Mouse (Mus musculus) liver, embryonic 15.5 days (tissue): ENCODE data around the gene She. TPM values are rescaled to one million over a fixed set of nuclear protein-coding genes. Genes with fewer than 3 reads are reported as not detected.
A peak's percentile ranks its signal among the peaks of the same experiment; 100 is the strongest.

Experiments used
- ATAC-seq: fragments of 200-750 bp; cut with Nextera tagmentation; 2 replicates; pipeline ENCODE4 v1.8.0; 2017; ENCODE audit warnings: moderate number of reproducible peaks, mild to moderate bottlenecking, moderate library complexity; ENCODE audit not compliant: insufficient read depth
- H3K27ac ChIP-seq: fragments of 300-500 bp; sonication (generic); replicated peaks from 2 replicates; pipeline ENCODE4 v1.5.1; 2015; ENCODE audit warnings: mild to moderate bottlenecking, inconsistent platforms
- H3K27me3 ChIP-seq: fragments of 300-500 bp; sonication (generic); 2 replicates; pipeline ENCODE4 v1.6.1; 2015; ENCODE audit warnings: mild to moderate bottlenecking, inconsistent platforms
- H3K36me3 ChIP-seq: fragments of 300-500 bp; sonication (generic); replicated peaks from 2 replicates; pipeline ENCODE4 v1.6.1; 2015; ENCODE audit warnings: moderate library complexity, mild to moderate bottlenecking, inconsistent platforms
- H3K4me1 ChIP-seq: fragments of 300-500 bp; sonication (generic); replicated peaks from 2 replicates; pipeline ENCODE4 v1.6.1; 2015; ENCODE audit warnings: inconsistent platforms
- H3K4me2 ChIP-seq: fragments of 300-500 bp; sonication (generic); 2 replicates; pipeline ENCODE4 v1.6.1; 2015; ENCODE audit warnings: moderate library complexity, mild to moderate bottlenecking, inconsistent platforms
- H3K4me3 ChIP-seq: fragments of 300-500 bp; sonication (generic); replicated peaks from 2 replicates; pipeline ENCODE4 v1.5.1; 2015; ENCODE audit warnings: mild to moderate bottlenecking, inconsistent platforms
- H3K9ac ChIP-seq: fragments of 300-500 bp; sonication (generic); 2 replicates; pipeline ENCODE4 v1.6.1; 2015; ENCODE audit warnings: moderate library complexity, mild to moderate bottlenecking, inconsistent platforms
- H3K9me3 ChIP-seq: fragments of 300-500 bp; sonication (generic); replicated peaks from 2 replicates; pipeline ENCODE4 v1.6.1; 2016; ENCODE audit warnings: inconsistent platforms
- WGBS: fragments of 180-500 bp; shearing (Covaris S2); methylation state at CpG from one replicate; pipeline ENCODE4 v1.1.7; 2015; ENCODE audit warnings: mixed read lengths; ENCODE audit not compliant: insufficient replicate concordance; 5-methylcytosine and 5-hydroxymethylcytosine counted together
- polyA plus RNA-seq: library from polyadenylated mRNA; unstranded; fragments of >200 nt; fragmentation: Nextera tagmentation; extraction: Ambion mirVana; gene quantifications from 2 replicates; pipeline ENCODE4 v1.2.1, GENCODE M21; 2015

She gene
- polyA plus RNA-seq, 1 experiment from 2014 or later = 0.93 TPM

DNA sequence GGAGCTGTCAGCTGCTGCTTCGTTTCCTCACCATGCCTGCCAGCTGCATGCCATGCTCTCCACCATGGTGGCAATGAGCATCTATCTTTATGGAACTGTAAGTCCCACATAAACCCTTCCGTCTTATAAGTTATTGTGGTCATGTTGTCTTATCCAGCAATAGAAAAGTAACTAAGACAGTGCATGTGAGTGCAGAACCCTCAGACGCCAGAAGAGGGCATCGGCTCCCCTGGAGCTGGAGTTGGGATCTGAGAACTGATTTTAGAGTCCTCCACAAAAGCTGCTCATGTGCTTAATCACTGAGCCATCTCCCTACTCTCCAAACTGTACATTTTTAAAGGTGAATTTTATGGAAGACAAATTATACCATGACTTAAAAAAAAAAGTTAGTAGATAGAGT, 14.1 kb upstream of the She start:
- Histone ChIP-seq H3K36me3 (no peaks in the 10 kb centered on the region), H3K4me1 (peaks cover 24% of the 10 kb centered on the region), H3K27ac (no peak overlapping the region), H3K9ac (no peak overlapping the region), H3K27me3 (peaks cover 41% of the 10 kb centered on the region), H3K9me3 (no peaks in the 10 kb centered on the region), H3K4me3 (no peak overlapping the region), H3K4me2 (no peak overlapping the region)
- WGBS = 40% methylated on average over 4 of the region's 4 CpGs
- ATAC-seq = no peak

DNA sequence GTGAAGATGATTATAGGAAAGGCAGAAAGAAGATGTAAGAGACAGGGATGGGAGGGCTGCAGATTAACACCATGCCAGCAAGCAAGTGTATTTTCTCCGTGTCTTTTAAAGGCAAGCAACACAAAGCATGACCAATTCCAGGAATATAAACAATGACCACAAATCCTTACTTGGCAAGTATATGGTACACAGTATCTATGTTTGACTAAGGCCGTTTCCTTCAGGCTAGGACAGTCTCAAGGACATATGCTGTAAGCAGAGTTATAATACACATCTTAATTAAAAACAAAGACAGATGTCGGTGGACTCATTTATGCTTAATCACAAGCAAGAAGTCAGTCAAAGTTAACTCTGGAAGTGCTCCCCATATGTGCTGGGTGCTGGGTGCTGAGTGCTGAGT, 12.6 kb upstream of the She start:
- peaks cover 27% of the 10 kb centered on the region for H3K27me3 ChIP-seq
- WGBS = 66% methylated on average over 3 of the region's 3 CpGs
- no peaks in the 10 kb centered on the region for H3K36me3 ChIP-seq

DNA sequence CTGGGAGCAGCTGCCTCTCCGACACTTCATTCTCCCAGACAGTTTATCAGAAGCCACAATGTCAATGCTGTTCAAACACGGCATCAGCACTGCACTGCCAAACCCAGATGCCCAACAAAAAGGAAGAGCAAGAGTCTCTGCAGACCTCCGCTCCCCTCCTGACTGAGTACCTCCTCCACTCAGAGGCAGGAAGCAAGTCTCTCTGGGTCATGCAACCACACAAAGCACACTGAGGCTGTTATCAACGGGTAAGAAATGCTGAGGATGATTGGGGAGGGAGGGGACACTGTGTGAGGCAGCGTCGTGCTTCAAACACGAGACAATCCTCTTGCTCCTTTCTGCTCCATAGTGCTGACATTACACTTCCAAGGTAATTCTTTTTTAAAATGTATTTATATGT, 11.3 kb upstream of the She start:
- Histone ChIP-seq H3K4me1 (peaks cover 27% of the 10 kb centered on the region), H3K9me3 (no peaks in the 10 kb centered on the region), H3K9ac (no peak overlapping the region), H3K4me3 (no peak overlapping the region), H3K27ac (no peak overlapping the region), H3K4me2 (peak overlapping the region; percentile 4; the same call in 1 of the 2 replicates), H3K36me3 (no peaks in the 10 kb centered on the region), H3K27me3 (peaks cover 25% of the 10 kb centered on the region)
- 9% methylated on average over 7 of the region's 7 CpGs for WGBS
- no peak for ATAC-seq

More for the DNA sequence above, 12.6 kb upstream of the She start:
- no peak overlapping the region for H3K27ac ChIP-seq
- no peak overlapping the region for H3K9ac ChIP-seq
- H3K9me3 ChIP-seq = no peaks in the 10 kb centered on the region
- H3K4me2 ChIP-seq = no peak overlapping the region
- H3K4me1 ChIP-seq = peaks cover 25% of the 10 kb centered on the region
- no peak for ATAC-seq
- H3K4me3 ChIP-seq = no peak overlapping the region

DNA sequence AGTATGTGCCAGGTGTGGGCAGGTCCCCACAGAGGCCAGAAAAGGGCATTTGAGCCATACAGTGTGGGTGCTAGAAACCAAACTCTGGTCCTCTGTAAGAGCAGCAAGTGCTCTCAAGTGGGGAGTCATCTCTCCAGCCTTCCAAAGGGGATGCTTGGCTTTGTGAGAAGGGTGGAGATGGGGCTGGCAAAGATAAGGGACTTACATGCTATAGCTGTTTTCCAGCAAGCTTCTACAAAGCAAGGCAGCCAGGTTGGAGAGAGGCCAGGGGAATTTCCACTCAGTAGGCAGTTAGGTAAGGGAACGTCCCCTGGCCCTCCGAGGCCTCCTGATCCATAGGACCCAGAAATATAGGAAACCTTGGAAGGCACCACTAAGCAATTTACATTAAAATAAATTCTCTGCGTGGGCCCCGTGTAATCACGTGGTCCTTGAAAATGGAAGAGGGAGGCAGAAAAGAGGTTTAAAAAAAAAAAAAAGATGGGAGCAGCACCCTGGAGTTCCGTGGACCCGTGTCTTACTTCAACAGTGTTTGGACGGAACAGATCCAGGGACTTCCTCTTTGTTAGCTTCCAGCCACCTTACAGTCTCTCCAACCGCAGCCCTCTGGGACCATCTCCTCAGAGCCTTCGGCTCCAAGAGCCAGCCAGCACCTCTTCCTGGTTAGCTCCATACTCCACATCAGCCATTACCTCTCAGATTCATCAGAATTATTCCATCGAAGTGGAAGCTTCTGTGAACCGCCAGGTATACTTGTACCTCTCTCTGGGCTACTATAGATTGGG, 10.7 kb upstream of the She start:
- Histone ChIP-seq H3K27me3 (peaks cover 25% of the 10 kb centered on the region), H3K9ac (no peak overlapping the region), H3K27ac (no peak overlapping the region), H3K36me3 (no peaks in the 10 kb centered on the region), H3K4me1 (peaks cover 27% of the 10 kb centered on the region), H3K4me3 (no peak overlapping the region), H3K9me3 (no peaks in the 10 kb centered on the region), H3K4me2 (peak overlapping the region; percentile 35)
- WGBS = 59% methylated on average over 12 of the region's 12 CpGs
- ATAC-seq = no peak; the same call in 1 of the 2 replicates

DNA sequence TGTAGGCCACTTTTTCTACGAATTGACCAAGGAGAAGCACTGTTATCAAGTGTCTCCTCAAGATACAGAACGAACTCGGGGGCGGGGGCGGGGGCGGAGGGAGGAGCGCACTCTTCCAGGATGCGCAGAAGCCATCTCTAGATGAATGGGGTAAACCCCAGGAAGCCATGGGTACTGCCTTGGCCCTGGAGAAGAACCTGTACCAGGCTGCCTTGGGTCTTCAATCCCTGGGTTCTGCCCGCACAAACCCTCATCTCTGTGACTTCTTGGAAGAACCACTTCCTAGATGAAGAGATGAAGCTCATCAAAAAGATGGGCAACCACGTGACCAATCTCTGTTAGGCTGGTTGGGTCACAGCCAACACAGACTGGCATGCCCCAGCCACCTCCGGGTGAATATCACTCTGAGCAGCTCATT, 10.1 kb upstream of the She start:
- Histone ChIP-seq H3K27me3 (peaks cover 29% of the 10 kb centered on the region), H3K4me2 (peak overlapping the region; percentile 35), H3K4me1 (peaks cover 27% of the 10 kb centered on the region), H3K27ac (no peak overlapping the region), H3K4me3 (no peak overlapping the region), H3K9me3 (no peaks in the 10 kb centered on the region), H3K9ac (no peak overlapping the region), H3K36me3 (no peaks in the 10 kb centered on the region)
- 47% methylated on average over 11 of the region's 11 CpGs for WGBS
- ATAC-seq = no peak; the same call in 1 of the 2 replicates

DNA sequence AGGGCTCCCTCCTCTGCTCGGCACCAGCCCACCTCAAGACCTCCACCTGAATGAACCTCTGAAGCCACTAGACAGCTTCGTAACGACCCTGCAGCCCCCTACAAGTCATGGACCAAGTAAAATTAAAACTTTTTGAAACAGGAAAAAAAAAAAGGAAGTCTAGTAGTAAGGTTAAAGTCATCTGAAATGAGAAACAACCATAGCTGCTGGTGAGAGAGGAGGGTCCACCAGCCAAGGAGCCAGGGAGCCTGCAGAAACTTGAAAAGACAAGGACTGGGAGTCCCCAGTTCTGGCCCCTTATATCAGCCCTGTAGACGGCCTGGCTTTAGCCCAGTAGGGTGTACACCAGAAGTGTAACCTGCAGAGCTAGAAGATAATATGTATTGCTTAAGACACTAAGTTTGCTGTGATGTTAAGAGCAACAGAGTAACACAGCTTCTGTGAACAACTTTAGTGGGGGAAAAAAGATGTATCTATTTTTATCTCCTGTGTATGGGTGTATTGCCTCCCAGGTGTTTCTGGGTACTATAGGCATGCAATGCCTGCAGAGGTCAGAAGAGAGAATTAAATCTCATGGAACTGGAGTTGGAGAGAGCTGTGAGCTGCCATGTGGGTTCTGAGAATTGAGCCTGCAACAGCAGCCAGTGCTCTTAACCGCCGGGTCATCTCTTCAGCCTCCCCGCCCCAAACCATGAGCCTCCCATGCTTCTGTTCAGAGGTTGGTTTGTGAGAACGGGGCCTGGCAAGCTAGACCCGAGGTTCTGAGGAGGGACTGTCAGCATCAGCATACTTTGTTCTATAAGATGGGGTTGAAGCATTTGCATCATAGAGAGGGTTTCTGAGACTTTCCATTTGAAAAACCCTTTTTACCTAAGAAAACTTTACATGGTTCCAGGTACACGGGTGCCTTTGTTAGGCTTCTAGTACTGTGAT, 9.4 kb upstream of the She start:
- no peak overlapping the region for H3K27ac ChIP-seq
- H3K9me3 ChIP-seq = no peaks in the 10 kb centered on the region
- H3K36me3 ChIP-seq = no peaks in the 10 kb centered on the region
- no peak overlapping the region for H3K9ac ChIP-seq
- peak overlapping the region; percentile 35 for H3K4me2 ChIP-seq
- WGBS = 46% methylated on average over 10 of the region's 10 CpGs
- no peak overlapping the region for H3K4me3 ChIP-seq
- no peak for ATAC-seq
- H3K4me1 ChIP-seq = peaks cover 27% of the 10 kb centered on the region
- peaks cover 30% of the 10 kb centered on the region for H3K27me3 ChIP-seq

DNA sequence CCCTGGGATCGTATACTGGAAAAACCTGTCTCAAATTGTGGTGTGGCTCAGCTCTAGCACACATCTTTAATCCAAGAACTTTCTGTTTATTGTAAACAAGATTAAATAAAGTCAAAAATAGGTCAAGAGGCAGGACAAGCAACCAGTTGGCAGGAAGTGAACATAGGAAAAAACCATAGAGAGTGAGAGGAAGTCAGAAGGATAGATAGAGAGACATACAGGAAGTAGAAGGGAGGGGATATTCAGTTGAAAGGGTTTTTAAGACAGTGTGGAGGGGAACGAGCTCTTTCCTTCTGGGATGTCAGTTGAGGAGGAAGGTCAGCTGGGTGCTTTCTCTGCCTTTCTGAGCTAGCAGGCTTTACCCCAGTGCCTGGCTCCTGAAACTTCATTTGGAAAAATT, 7.6 kb upstream of the She start:
- no peaks in the 10 kb centered on the region for H3K9me3 ChIP-seq
- no peak overlapping the region for H3K27ac ChIP-seq
- no peak overlapping the region for H3K9ac ChIP-seq
- no peaks in the 10 kb centered on the region for H3K36me3 ChIP-seq
- peaks cover 27% of the 10 kb centered on the region for H3K4me1 ChIP-seq
- peaks cover 33% of the 10 kb centered on the region for H3K27me3 ChIP-seq
- ATAC-seq = no peak
- no peak overlapping the region for H3K4me3 ChIP-seq
- WGBS = 39% methylated on average over 2 of the region's 2 CpGs
- no peak overlapping the region for H3K4me2 ChIP-seq

DNA sequence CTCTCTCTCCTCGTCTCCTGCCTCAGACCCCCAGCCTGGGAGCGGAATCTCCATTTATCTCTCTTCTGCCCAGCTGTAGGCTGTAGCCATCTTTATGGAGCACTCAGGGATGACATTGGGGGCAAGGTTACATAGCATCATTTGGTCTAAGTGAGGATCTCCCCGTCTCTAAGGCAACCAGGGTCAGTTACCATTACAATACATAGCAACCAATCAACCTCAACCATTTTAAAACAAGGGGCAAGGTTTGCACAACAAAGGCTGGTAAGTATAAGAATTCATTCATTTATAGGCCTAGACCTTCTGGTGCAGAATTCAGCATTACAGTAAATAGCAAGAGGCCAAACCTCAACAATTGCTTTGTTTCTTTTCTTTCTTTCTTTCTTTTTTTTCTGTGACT, 4.9 kb upstream of the She start:
- H3K4me2 ChIP-seq = no peak overlapping the region
- ATAC-seq = no peak
- no peaks in the 10 kb centered on the region for H3K36me3 ChIP-seq
- H3K9me3 ChIP-seq = no peaks in the 10 kb centered on the region
- H3K9ac ChIP-seq = no peak overlapping the region
- 59% methylated on average over 3 of the region's 3 CpGs for WGBS
- H3K4me1 ChIP-seq = peaks cover 11% of the 10 kb centered on the region
- H3K27me3 ChIP-seq = peaks cover 47% of the 10 kb centered on the region
- no peak overlapping the region for H3K27ac ChIP-seq
- H3K4me3 ChIP-seq = no peak overlapping the region

DNA sequence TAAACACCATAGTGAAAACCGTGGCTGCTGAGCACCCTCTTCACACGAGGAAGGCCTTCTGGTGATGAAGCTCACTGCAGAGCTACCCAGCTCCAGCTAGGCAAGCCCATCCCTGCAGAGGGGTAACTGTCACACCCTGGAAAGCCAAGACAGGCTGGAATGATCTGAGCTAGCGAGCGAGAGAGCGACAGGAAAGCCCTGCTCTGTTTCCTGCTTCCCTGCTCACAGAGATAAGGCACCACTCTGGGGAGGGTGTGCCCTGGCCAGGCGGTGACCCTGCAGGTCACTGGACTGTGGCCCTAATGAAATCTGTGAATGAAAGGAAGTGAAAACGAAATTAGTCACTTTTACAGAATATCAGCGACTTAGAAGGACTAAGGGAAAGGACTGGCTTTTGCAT, 4.2 kb downstream of the She start:
- H3K27me3 ChIP-seq = peaks cover 59% of the 10 kb centered on the region
- peak; percentile 52; the same call in 1 of the 2 replicates for ATAC-seq
- WGBS = 5% methylated on average over 8 of the region's 8 CpGs

DNA sequence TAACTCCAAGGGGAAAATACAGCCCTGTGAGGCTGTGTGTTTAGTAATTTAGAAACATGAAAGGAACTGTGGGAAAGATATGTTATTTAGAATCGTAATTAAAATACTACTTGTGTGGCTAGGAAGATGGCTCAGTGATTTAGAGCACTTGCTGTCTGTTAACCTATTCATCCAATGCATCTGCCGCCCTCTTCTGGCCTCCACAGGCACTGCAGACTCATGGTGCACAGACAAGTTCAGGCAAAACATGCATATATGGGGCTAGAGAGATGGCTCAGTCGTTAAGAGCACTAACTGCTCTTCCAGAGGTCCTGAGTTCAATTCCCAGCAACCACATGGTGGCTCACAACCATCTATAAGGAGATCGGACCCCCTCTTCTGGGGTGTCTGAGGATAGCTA, 11.1 kb downstream of the She start:
- H3K27me3 ChIP-seq = 0 out of 2 replicates have a peak, but pooled peaks cover 8% of the 10 kb centered on the region
- WGBS = 63% methylated on average over 4 of the region's 4 CpGs
- H3K36me3 ChIP-seq = no peaks in the 10 kb centered on the region
- peaks cover 11% of the 10 kb centered on the region for H3K4me1 ChIP-seq
- H3K4me2 ChIP-seq = no peak overlapping the region
- no peak overlapping the region for H3K4me3 ChIP-seq
- no peak for ATAC-seq
- H3K9me3 ChIP-seq = no peaks in the 10 kb centered on the region
- no peak overlapping the region for H3K9ac ChIP-seq
- H3K27ac ChIP-seq = no peak overlapping the region

More for the DNA sequence above, 4.2 kb downstream of the She start:
- Histone ChIP-seq H3K4me3 (no peak overlapping the region), H3K4me2 (no peak overlapping the region), H3K9ac (no peak overlapping the region), H3K27ac (no peak overlapping the region), H3K4me1 (peaks cover 13% of the 10 kb centered on the region), H3K36me3 (no peaks in the 10 kb centered on the region), H3K9me3 (no peaks in the 10 kb centered on the region)

DNA sequence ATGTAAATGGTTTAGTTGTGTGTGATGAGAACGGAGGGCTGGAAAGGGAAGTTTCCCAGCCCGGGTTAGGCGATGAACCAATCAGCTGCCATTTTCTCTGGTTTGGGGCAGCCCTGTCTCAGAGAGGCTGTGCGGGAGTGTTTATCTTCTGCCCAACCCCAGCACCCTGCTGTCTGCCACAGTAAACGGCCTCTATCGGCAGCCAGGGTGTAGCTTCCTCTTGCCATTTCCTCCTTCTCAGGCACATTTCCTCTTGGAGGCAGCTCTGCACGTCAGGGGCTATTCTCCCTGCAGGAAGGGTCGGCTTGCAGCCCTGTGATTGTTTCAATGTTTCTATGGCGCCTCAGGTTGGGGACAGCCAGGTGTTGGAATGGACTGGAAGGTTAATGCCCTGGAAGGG, 12.0 kb downstream of the She start:
- Histone ChIP-seq H3K36me3 (no peaks in the 10 kb centered on the region), H3K27ac (0 out of 2 replicates have a peak overlapping the region, but pooled peaks have one; percentile 24), H3K4me3 (no peak overlapping the region), H3K4me1 (peaks cover 14% of the 10 kb centered on the region), H3K4me2 (peak overlapping the region; percentile 32; the same call in 1 of the 2 replicates), H3K9me3 (no peaks in the 10 kb centered on the region), H3K9ac (no peak overlapping the region), H3K27me3 (0 out of 2 replicates have a peak, but pooled peaks cover 8% of the 10 kb centered on the region)
- peak; percentile 68 for ATAC-seq
- 7% methylated on average over 9 of the region's 9 CpGs for WGBS
